Mouse (Mus musculus): ENCODE data around the gene Il31ra. TPM values are rescaled to one million over a fixed set of nuclear protein-coding genes. Genes with fewer than 3 reads are reported as not detected.
"Not testable (repeated sequence)": the region's sequence is repeated elsewhere in the genome, so short reads cannot be mapped to it uniquely, and the experiment has no call there.

Il31ra gene
- total RNA-seq (2015; ENCODE audit: low replicate concordance) (0.42 TPM in 1 of 2 replicates, not detected in the other), total RNA-seq (2017; ENCODE audit: low replicate concordance) (0.13 and 0.91 TPM in 2 replicates)

GRCm38 (mm10) chr13:112594260-112594659 lies at the start of gene Il31ra:
TSS of gene Il31ra (minus strand) at chr13:112594360.
- not testable (repeated sequence) for ATAC-seq (replicated peaks; ENCODE audit: low FRiP score, poor library complexity, severe bottlenecking)

GRCm38 (mm10) chr13:112642897-112643296 lies 48.7 kb upstream of the Il31ra start:
- ATAC-seq (replicated peaks; ENCODE audit: low FRiP score, poor library complexity, severe bottlenecking): no peak

GRCm38 (mm10) chr13:112639111-112639510 lies 45.0 kb upstream of the Il31ra start:
- peak; percentile 76 for ATAC-seq (replicated peaks; ENCODE audit: low FRiP score, poor library complexity, severe bottlenecking)

GRCm38 (mm10) chr13:112636498-112636897 lies 42.3 kb upstream of the Il31ra start:
- ATAC-seq (replicated peaks; ENCODE audit: low FRiP score, poor library complexity, severe bottlenecking): peak; percentile 54; the same call in 1 of the 2 replicates

GRCm38 (mm10) chr13:112635174-112635837 lies 41.1 kb upstream of the Il31ra start:
- no peak for ATAC-seq (replicated peaks; ENCODE audit: low FRiP score, poor library complexity, severe bottlenecking)

- no peak for ATAC-seq (replicated peaks; ENCODE audit: low FRiP score, poor library complexity, severe bottlenecking)
These were observed 31.4 kb upstream of the Il31ra start for GRCm38 (mm10) chr13:112625566-112625965.

GRCm38 (mm10) chr13:112624622-112625021 lies 30.5 kb upstream of the Il31ra start:
- ATAC-seq (replicated peaks; ENCODE audit: low FRiP score, poor library complexity, severe bottlenecking): no peak

- no peak for ATAC-seq (replicated peaks; ENCODE audit: low FRiP score, poor library complexity, severe bottlenecking)
These were observed 29.5 kb upstream of the Il31ra start for GRCm38 (mm10) chr13:112623656-112624055.

- ATAC-seq (replicated peaks; ENCODE audit: low FRiP score, poor library complexity, severe bottlenecking): no peak
These were observed 27.4 kb upstream of the Il31ra start for GRCm38 (mm10) chr13:112621592-112621991.

GRCm38 (mm10) chr13:112608606-112609005 lies 14.4 kb upstream of the Il31ra start:
- ATAC-seq (replicated peaks; ENCODE audit: low FRiP score, poor library complexity, severe bottlenecking): no peak

- ATAC-seq (replicated peaks; ENCODE audit: low FRiP score, poor library complexity, severe bottlenecking): no peak
These were observed 10.3 kb upstream of the Il31ra start for GRCm38 (mm10) chr13:112604411-112604810.

- ATAC-seq (replicated peaks; ENCODE audit: low FRiP score, poor library complexity, severe bottlenecking): no peak
These were observed 9.7 kb upstream of the Il31ra start for GRCm38 (mm10) chr13:112603839-112604238.

GRCm38 (mm10) chr13:112602607-112603006 lies 8.4 kb upstream of the Il31ra start:
- no peak for ATAC-seq (replicated peaks; ENCODE audit: low FRiP score, poor library complexity, severe bottlenecking)

GRCm38 (mm10) chr13:112590254-112590653 lies 3.9 kb downstream of the Il31ra start:
- ATAC-seq (replicated peaks; ENCODE audit: low FRiP score, poor library complexity, severe bottlenecking): no peak

GRCm38 (mm10) chr13:112589625-112590024 lies 4.5 kb downstream of the Il31ra start:
- no peak for ATAC-seq (replicated peaks; ENCODE audit: low FRiP score, poor library complexity, severe bottlenecking)

- ATAC-seq (replicated peaks; ENCODE audit: low FRiP score, poor library complexity, severe bottlenecking): no peak
These were observed 9.5 kb downstream of the Il31ra start for GRCm38 (mm10) chr13:112584556-112585237.

GRCm38 (mm10) chr13:112582291-112582690 lies 11.9 kb downstream of the Il31ra start:
- no peak for ATAC-seq (replicated peaks; ENCODE audit: low FRiP score, poor library complexity, severe bottlenecking)

GRCm38 (mm10) chr13:112581796-112582195 lies 12.4 kb downstream of the Il31ra start:
- no peak for ATAC-seq (replicated peaks; ENCODE audit: low FRiP score, poor library complexity, severe bottlenecking)

GRCm38 (mm10) chr13:112580590-112581320 lies 13.4 kb downstream of the Il31ra start:
- no peak for ATAC-seq (replicated peaks; ENCODE audit: low FRiP score, poor library complexity, severe bottlenecking)

- not testable (repeated sequence) for ATAC-seq (replicated peaks; ENCODE audit: low FRiP score, poor library complexity, severe bottlenecking)
These were observed 16.1 kb downstream of the Il31ra start for GRCm38 (mm10) chr13:112578041-112578440.

GRCm38 (mm10) chr13:112573800-112574199 lies 20.4 kb downstream of the Il31ra start:
- ATAC-seq (replicated peaks; ENCODE audit: low FRiP score, poor library complexity, severe bottlenecking): no peak
